Mouse (Mus musculus) gastrocnemius, adult 8-10 months (tissue): ENCODE measurements around the gene Arih2. TPM values are rescaled to one million over a fixed set of nuclear protein-coding genes. Genes with fewer than 3 reads are reported as not detected.
"Not testable (repeated sequence)": the region's sequence is repeated elsewhere in the genome, so short reads cannot be mapped to it uniquely, and the experiment has no call there.

ENCODE experiments used
- DNase-seq, 2 experiments: peaks; one replicate each; pipeline ENCODE4 v3.0.0; 2022; ENCODE audit warnings: low spot score in 2 of 2
- total RNA-seq, 4 experiments: library from RNA; stranded (reverse); gene quantifications; 2 replicates each; pipeline ENCODE4 v1.2.4; 2022

Gene Arih2
- total RNA-seq, 4 experiments from 2014 or later: 68.7 to 85.9 (median 81.8) TPM

DNA sequence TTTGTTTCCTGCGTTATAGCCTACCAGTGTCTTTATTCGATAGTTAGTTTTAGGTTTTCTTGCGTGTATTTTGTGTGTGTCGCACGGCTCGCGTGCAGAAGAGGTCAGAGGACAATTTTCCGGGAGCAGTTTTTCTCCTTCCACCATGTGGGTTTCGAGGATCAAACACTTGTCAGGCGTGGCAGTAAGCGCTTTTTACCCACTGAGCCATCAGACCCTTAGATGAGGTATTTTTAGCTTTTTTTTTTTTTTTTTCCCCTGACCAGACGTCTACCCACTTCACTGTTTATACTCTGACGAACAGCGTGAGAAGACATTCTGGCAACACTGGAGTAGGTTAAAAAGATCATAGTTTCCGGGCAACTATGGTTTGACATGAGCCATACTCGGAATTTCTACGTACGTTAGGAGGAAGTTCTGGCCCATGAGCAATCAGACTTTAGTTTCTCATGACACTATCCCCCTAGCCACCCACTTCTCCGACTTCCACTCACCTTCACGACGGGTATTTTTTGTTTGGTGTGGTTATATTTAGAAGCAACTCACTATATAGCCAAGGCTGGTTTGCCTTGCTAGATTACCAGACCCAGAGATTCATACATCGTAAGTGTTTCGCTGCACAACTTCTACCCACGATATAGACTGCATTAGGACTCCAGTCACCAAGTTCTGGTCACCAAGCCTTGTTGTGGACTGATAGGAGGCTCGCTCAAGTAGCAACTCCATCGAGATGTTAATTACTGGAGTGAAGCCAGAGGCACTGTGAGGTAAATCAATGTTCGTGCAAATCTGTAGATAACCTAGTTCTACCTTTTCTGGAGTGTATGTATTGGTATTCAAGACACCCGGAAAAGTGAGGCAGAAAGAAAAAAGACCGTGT lies 615 bp upstream of the Arih2 start:
- no peak for DNase-seq

DNA sequence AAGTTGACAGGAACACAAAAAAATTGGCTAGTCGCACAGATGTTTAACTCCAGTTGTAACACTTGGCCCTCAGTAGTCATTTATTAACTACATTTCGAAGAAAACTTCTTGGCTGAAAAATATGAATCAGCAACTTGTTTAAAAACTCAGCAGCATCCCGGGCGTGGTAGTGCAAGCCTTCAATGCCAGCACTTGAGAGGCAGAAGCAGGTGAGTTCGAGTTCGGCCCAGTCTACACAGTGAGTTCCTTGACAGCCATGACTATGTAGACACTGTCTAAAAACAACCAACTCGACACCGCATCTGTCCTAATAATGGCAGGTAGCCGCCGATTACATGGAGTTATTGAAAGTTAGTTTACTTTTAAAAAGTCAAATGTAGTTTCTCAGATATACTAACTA lies 1.0 kb downstream of the Arih2 start:
- no peak for DNase-seq

DNA sequence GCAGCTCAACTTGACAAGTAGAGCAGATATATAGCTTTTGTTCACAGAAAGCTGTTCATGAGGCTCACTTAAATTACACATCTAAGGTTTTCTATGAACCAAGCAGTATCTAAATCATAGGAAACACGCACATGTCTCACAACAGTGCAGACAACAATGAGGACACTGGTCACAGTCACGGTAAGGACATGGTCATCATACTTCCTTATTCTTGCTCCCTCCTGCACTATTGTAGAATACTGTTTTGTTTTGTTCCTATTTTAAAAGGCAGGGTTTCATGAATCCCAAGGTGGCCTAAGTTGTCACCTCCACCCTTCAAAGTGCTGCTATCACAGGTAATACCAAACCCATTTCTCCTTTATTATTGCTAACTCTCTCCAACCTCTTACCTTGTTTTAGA lies 9.4 kb downstream of the Arih2 start:
- DNase-seq: no peak

DNA sequence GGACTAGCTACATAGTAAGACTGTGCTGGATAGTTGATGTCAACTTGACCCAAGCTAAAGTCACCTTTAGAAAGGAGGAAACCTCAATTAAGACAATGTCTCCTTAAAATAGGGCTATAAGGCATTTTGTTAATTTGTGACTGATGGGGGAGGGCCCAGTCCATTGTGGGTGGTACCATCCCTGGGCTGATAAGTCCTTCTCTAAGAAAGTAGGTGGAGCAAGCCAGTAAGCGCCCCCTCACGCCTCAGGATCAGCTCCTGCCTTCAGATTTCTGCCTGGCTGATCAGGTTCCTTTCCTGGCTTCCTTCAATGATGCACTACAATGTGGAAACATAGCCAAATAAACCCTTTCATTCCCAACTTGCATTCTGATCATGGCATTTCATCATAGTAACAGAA lies 13.8 kb downstream of the Arih2 start:
- DNase-seq: no peak

DNA sequence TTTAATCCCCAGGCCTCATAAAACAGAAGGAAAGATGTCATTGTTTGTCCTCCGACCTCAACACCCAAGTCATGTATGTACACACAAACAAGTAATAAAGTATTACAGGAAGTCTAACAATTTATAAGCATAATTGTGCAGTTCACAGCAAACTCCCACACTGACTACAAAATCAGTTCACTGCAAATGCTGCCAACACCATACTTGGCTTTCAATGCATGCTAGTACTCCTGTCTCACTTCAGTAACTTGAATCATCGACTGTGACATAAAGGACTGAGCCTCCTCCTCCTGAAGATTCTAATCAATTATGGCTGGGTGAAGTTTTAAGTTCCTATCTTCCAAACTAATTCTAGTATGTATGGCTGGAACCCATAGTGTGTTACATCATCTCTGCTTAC lies 15.3 kb downstream of the Arih2 start:
- no peak for DNase-seq

DNA sequence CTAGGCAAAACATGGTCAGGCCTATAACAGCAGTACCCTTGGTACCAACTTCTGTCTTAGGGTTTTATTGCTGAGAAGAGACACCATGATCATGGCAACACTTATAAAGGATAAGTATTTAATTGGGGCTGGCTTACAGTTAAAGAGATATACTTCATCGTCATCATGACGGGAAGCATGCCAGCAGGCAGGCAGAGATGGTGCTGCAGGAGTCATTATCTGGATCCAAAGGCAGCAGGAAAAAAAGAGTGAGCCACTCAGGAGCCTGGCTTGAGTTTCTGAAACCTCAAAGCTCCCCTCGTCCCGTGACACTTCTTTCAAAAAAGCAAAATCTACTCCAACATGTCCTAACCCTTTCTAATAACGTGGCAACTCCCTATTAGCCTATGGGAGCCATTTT lies 16.8 kb downstream of the Arih2 start:
- DNase-seq: no peak

DNA sequence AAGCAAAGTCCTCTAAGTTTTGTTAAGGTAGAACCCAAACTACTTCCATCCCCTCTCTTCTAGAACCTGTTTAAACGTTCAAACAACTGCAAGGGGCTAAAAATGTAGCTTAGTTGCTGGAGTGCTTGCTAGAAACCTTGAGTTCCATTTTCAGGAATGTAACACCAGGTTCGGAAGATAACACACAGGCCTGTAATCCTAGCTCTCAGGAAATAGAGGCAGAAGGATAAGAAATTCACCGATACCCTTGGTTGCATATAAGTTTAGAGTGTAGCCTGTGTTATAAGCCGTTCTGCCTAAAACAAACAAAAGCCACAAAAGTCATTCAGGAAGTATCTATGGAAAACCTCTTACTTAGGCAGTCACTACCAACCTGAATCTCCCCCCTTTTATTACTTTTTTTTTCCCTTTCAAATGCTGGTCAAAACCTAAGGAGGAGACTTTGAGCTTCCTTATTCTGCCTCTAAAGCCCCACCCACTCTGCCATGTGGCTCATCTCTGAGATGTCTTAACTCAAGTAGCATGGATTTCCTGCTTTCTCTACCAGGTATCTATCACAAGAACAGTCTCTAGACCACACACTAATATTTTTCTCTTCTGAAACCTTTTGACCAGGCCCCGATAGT lies 17.4 kb downstream of the Arih2 start:
- no peak for DNase-seq

DNA sequence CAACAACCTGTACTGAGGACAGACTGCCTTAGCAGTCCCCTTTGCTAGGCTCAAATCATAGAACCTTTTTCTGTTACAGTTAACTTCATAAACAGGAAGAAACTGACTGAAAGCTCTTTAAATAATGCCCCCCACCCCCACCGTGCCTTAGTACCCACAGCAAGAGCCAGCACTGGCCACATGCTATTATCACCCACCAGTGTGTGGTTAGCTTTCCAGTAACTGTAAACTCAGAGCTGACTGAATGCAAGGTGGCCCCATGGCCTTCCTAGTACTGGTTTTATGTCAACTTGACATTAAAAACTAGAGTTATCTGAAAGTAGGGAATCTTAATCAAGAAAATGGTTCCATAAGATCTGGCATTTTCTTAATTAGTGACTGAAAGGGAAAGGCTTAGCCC lies 18.5 kb downstream of the Arih2 start:
- no peak for DNase-seq

DNA sequence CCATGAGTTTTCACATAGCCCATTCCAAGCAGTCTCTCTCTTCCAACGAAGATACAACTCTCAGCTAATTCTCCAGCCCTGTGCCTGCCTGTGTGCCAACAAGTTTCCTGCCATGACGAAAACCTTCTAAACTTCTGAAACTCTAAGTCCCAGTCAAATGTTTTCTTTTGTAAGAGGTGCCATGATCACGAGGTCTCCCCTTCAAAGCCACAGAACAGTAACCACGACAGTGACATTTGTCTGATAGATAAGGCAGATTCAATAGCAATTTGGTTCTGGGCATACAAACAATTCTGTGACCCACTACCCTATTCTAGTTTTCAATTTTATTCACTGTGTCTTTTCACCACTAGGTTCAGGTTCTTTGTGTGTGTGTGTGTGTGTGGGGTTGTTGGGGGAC lies 21.0 kb downstream of the Arih2 start:
- DNase-seq: no peak

DNA sequence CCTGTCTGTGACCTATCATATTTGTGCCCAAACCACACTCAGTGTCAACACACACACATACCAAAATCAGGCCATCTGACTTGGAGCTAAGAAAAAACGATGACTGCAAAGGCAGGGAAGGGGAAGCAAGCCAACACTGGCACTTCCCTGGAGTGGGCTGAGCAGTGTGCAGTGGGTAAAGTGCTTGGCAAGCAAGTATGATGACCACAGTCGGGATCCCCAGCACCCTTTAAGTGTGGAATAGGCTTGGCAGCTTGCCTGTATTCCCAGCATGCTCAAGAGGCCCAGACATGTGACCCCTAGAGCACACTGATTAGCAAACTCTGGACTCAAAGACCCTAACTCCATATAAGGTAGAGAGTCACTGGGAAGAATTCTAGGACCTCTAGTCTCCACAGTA lies 22.7 kb downstream of the Arih2 start:
- DNase-seq: no peak

DNA sequence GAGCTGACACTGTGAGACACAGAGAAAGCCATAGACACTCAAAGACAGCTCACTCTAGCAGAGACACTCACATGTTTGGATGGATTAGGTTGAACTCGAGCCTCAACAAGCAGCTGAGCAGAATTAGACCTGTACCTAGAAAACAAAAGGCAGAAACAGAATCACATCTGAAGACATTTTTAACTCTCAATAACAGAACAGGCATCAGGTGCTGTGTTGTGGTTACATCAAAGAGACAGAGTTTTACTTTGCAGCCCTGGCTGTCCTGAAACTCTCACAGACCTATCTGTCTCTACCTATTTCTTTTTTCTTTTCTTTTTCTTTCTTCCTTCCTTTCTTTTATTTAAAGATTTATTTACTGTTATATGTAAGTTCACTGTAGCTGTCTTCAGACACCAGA lies 31.9 kb downstream of the Arih2 start:
- no peak for DNase-seq

DNA sequence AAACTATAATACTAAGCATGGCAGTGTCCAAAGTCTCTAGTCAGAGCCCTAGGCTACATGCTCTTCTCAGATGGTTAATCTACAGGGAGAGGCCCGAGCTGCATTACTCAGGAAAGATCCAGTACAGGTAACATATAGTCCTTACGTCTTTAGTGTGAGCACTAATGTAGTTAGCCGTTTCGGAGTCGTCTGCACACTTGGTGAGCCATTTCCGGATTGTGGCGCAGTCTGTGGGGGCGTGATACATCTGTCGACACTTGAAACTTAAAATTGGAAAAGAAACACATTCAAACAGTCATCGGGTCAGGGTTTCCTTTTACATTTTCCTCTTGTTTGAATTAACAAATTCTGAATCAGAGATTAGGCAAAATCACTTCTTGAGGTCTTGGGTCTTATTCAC lies 37.7 kb downstream of the Arih2 start:
- no peak for DNase-seq

DNA sequence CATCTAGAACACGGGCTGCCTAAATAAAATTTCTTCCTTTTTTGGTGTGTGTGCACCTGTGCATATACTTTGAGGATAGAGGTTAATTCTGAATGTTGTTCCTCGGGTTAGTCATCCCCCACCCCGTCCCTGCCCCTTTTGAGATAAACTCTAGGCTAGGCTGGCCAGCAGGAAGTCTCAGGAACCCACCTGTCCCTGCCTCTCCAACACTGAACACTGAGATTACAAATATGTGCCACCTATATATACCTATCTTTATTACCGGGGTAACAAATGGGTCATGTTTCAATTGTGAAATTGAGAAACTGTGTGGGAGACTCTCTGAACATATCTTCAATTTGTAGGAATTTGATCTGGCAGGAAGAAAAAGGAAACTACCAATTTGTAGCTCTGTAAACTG lies 40.3 kb downstream of the Arih2 start:
- DNase-seq: no peak

DNA sequence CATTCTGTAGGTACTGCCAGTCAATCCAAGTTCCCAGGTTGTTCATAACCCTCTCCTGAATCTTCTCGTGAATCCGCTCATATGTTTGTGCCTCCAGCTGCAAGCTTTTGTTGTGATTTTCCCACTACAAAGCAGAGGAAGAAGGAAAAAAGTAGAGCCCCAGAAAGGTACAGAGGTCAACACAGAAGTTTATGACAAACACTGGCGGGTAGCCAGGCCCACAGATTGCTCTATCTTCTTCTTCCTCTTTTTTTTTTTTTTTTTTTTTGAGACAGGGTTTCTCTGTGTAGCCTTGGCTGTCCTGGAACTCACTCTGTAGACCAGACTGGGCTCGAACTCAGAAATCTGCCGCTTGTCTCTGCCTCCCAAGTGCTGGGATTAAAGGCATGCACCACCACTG lies 41.3 kb downstream of the Arih2 start:
- DNase-seq: not testable (repeated sequence)

DNA sequence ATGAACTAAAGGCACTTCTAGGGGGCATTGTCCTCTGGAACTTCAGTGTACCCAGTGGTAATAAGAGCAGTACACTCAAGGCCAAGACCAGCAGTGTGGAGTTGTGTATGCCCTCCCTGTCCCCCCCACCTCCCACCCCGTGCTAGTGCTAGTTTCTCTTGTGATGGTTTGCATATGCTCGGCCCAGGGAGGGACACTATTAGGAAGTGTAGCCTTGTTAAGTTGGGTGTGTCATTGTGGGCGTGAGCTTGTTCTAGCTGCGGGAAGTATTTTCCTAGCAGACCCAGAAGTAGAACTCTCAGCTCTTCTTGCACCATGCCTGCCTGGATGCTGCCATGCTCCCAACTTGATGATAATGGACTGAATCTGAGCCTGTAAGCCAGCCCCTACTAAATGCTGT lies 47.2 kb downstream of the Arih2 start:
- no peak for DNase-seq

DNA sequence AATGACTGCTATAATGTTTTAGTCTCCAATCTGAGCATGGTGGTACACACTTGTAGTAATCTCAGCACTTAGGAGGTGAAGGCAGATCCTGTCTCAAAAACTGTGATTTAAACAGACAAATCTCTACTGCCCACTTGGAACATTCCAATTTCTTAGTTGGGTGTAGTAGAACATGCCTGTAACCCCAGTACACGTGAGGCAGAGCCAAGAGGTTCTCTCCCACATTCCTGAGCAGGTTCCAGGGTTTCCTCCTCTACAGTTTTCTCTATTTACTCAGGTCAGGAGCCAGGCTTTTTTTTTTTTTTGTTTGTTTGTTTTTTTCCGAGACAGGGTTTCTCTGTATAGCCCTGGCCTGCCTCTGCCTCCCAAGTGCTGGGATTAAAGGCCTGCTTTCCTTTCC lies 49.2 kb downstream of the Arih2 start:
- no peak for DNase-seq

DNA sequence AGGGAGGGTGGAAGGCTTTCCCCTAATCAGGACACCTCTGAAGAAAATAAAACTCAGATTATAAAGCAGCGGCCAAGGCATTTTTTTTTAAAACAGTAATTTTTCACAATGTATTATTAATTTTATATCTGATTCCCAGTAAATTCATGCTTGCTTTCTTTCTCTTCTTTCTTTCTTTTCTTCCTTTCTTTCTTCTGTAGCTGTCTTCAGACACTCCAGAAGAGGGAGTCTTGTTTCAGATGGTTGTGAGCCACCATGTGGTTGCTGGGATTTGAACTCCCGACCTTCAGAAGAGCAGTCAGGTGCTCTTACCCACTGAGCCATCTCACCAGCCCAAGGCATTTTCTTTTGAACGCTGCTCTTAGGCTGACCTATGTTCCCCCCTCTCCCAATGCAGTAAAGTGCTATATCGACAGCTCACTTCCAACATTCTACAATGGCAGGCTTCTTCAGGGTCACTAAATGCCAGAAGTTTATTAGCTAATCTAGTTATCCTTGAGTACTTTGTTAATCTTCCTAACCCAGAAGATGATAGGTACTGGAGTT lies 50.1 kb downstream of the Arih2 start:
- DNase-seq: no peak

DNA sequence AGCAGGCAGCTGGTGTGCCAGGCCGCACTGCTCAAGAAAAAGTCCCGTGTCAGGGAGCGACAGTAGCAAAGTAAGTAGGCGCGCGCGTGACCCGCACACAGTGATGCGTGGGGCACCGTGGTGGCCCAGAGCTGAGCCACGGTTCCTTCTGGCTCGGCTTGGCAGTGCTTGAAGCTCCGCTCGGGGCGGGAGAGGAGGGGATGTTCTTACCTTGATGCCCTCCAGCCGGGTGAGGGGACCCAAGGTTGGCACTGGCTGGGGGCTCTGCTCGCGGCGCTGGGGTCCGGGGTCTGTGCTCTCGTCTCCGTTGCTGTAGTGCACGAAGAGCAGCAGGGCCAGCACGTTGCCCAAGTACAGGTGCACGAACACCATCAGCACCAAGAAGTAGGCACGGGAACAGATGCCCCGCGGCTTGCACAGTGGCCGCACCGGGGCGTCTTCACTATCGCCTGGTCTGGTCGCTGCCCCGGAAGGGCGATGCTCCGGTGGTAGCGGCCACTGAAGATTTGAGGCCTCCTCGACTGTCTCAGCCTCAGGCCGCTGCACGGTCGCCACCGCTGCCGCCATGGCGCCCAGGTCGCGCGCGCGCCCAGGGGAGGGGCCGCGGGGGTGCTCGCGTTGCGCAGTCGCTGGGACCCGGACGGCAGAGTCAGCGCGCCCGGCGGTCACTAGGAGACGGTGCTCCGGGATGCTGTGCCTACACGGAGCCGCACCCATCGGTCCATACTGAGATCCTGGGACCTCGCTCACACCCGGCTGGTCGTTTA lies 52.0 kb downstream of the Arih2 start, which contains the start of gene P4htm:
Gene P4htm (minus strand): TSS at position 670 of the 767 bp plus-strand sequence.
- peak; percentile 38 for DNase-seq

DNA sequence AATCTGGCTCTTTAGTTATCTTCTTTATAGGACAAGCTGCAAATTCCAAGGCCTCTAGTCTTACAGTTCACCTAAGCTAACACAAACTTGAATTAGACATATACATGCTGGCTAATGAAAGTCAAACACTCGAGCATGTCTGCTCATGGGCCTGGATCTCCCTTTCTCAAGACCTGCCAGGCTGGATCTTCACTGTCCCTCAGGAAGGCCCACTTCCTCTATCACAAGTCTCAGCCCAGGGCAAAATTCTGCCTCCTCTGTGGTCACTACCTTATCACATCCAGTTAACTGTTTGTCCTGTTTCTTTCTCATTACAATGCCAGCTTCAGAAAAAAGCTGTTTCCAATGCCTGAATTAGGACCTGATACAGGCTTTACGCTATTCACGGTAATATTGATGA lies 54.8 kb downstream of the Arih2 start:
- no peak for DNase-seq

DNA sequence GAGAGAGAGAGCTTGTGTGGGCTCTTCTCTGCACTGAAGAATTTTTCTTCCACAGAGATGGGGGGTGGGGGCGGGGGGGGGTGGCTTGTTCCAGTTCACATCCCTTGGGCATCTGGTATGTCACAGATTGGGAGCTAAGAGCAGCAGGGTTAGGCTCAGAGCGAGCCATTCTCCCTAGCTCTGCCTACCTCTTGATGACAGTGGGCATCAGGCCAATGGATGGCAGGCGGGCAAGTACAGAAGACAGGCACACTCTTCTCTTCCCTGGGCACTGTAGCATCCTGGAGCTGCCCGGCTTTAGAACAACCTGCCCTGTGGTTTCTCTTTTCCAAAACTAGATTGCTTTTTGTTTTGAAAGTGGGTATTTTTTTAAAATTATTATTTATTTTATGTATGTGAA lies 57.7 kb downstream of the Arih2 start:
- no peak for DNase-seq

DNA sequence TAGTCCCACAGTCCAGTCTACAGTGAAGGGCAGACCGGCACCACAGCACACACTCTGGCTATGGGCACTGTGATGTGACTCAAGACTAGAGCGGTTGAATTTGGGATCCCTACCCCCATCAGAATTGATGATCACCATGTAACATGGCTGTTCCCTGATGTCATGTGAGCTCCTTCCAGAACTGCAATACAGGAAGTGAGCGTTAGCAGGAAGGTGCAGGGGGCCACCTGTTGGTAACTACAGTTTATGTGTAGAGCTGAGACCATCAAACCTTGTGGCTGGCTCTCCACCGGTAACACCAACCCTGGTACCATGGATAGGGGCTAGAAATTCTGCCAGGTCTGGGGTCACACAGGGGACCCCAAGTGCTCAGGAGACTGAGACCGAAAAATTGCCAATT lies 60.0 kb downstream of the Arih2 start:
- no peak for DNase-seq

DNA sequence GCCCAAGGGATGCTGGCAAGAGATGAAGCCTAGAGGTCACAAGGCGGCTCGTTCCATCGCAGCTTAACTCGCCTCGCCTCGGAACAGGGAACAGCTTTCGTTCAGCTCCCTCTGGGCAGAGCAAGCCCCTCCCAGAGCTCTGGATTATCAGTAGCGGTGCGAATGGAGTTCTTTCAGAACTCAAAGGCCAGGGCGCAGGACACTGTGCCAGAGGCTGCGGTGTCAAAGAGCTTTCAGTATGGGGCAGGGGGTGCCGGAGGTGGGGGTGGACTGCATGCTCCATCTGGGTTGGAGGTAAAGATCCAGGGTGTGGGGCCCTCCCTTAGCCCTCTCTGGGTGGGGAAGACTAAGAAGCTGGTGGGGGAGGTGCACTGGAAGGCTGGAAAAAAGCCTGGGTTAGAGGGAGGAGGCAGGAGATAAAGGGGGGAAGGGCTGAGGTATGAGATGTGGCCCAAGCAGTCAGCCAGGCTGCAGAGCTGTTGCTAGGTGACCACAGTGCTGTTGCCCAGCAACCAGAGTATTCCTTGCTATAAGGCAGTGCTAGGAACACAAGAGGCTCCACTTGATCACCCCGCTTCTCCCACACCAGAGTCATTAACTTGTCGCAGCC lies 61.5 kb downstream of the Arih2 start:
- peak; percentile 47 to 54 for DNase-seq
